Mouse (Mus musculus) brain, embryonic 18.5 days (tissue): ENCODE results near the gene Dnajc15.

ENCODE experiments used
- DNase-seq: peaks from one replicate; pipeline ENCODE4 v3.0.0-alpha.2; 2012; ENCODE audit warnings: low read depth, low spot score

Dnajc15 gene

DNA sequence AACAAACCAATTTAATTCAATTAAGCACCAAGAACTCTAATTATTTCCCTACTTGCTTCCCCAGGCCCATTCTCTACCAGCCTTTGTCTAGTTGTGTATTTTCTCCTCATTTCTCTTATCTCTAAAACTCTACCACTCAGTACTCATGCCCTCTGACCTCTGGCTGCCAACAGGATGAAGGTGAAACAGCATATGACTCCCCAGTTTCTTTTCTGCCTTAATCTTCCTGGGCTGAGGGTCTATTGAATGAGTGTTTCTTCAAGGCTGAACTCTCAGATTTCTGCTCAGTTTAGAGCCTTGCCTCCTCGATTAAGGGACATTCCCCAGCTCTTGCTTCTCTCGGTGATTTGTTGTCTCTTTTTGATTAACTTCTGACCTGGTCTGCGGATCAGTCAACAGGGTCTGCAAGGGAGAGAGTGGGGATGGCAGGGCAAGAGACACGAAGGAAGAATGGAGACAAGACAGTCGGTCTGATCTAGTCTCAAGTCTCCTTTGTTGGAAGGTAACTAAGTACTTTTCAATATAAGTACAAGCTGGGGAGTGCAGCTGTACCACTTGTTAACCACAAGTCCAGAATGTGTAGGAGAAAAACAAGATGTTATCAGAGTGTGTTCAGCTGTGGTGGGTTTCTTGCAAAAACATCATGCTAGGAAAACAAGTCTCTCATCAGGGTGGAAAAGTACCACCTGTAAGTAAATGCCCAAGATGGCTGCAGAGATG, 13.9 kb downstream of the Dnajc15 start:
- DNase-seq: no peak

DNA sequence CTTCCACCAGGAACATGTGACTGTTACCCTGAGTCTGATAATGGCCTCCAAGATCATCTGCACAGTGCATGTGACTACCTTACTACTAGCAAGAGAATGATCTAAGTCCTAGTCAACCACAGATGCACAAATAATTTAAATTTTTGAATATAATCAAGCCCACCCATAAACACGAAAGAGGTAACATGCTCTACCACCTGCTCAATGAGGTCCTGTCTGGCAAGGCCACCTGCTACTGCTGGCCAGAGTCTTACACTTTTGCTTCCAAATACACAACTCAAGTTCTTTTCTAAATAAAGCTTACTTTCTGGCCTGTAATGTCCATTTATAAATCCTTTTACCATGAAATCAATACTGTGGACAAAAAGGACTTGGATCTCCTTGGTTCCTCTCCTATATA, 15.0 kb downstream of the Dnajc15 start:
- DNase-seq: no peak

DNA sequence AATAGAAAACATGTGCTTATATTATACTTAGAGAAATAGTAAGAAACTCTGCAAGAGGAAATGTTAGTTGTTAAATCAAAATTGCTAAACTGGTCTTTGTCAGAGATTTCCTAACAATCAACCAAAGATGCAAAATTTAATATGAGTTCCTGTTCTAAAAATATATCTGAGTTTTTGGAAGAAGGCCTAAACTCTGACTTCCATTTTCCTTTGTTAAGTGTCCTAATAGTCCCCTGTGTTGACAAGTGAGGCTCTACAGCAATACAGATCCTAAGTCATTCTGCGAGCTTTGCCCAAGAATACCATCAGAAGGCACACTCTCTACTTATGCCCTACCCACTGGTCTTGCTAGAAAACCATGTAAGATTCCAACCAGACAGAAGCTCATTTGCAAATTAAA, 21.0 kb downstream of the Dnajc15 start:
- no peak for DNase-seq

DNA sequence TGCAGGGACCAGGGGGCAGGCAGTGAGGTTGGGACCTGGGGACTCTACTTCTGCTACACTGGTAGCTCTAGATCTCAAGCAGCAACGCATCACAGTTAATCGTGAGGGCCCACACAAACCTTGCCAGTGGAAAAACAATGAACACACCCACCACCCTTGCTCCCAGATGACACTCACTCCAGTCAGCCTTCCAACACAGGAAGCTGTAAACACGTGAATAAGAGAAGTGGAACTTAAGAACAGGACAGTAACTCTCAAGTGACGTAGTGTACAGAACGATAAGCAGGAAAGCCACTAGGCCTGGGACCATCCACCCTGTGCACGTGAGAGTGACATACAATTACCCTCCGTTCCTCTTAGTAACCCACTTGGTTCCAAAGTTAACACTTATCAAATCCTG, 25.1 kb downstream of the Dnajc15 start:
- no peak for DNase-seq

DNA sequence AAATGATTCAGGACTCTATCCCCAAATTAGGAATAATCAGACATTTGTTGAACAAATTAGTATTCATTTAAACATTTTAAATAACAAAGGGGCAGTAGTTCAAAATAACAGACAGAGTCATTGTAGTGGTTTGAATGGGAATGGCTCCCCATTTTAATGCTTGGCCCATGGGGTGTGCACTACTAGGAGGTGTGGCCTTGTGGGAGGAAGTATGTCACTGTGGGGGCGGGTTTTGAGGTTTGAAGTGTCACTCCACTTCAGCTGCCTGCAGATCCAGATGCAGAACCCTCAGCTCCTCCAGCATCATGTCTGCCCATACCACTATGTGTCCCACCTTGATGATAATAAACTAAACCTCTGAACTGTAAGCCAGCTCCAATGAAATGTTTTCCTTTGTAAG, 26.6 kb downstream of the Dnajc15 start:
- no peak for DNase-seq

DNA sequence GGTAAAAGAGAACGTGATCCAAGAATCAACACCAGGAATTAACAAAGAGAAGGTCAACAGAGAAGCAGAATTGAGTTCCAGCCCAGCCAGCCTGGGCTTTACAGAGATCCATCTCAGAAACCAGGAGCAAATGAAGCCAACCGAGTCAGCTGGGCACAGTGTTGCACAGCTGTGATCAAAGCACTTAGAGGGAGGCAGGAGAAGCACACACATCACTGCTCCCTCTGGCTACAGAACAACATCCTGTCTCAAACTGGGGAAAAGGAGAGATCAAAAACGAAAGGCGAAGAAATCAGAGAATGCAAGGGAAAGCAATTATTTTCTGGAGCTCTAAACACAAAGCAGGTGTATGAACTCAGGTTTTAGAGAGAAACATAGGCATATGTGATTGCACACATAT, 28.7 kb downstream of the Dnajc15 start:
- DNase-seq: no peak

DNA sequence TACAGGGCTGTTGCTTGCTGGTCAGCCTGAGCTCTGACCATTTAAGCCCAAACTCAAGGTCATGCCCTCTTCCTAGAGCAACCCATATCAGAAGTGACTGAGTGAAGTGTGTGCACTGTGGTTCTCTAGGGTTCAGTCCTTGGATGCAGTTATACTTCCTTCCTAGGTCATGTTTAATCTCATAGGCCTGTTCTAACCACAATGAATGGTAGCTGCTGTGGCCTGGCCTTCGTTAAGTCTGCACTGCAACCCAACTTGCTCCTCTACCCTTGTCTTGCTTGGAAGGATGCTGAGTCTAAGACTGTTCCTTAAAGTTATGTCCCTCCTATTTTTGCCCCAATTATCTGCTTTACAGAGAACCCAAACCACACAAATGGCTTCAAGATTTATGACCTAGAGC, 29.4 kb downstream of the Dnajc15 start:
- no peak for DNase-seq

DNA sequence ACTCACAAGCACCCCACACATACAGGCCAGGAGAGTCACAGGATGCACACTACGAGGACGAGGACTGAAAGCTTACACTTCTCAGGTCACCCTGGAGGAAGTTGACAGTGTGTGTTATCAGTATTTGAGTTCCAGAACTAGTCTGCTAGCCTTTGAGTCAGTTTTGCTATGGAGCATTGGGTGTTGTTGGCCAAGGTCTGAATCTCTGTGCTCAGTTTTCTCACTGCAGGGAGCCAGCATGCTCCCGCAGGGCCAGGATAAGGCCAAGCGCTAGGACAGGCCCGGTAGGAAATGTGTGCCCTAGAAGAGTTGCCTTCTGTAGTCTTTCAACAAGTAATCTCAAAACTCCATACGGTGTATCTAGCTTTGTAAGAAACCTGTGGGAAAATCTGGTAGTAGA, 34.4 kb downstream of the Dnajc15 start:
- DNase-seq: no peak

DNA sequence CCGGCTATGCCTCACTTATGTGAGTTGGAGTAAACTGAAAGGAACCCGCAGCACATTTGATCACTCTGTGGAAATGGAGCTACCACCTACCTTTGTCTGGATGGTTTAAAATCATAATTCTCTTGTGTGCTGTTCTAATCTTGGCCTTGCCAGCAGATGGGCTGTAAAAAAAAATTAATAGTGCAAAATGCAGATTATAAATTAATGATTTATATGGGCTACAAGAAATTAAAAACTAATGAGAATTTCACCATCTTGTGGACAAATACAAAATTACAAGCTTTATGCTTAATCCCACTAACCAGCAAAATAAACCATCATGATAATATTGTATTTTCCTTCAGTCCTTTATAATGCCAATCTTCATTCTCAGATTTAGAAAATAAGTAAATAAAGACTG, 34.8 kb downstream of the Dnajc15 start:
- peak; percentile 20 for DNase-seq

DNA sequence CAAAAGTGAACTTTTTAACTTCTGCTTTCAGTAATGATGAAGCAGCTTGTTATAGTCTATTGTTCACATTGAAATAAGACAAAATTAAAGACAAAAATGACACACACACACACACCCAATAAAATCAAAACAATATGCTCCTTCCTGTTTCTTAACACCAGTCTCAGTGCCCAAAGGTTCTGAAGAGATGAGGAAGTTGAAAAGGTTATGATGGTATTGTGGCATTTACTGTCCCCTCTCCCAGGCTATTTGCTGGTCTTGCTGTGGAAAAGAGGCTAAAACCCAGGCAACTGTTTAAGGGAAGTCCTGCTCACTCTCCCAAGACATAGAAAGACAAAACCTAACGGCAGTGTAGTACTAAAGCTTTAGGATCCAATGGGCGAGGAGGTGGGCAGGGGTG, 38.1 kb downstream of the Dnajc15 start:
- no peak for DNase-seq

DNA sequence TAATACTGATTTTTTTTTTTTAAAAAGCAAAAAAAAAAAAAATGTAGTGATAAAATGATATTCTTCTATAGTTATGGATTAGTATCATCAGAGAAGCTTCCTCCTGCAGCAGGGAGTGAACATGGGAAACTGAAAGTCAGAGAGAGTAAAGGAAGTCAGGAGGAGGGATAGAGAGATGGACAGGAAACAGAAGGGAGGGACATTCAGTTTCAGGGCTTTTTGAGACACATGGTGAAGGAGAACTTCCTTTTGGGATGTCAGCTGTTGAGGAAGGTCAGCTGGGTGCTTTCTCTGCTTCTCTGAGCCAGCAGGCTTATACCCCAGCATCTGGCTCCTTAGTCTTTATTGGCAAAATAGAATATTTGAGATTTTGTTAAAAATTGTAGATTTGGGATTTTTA, 42.6 kb downstream of the Dnajc15 start:
- DNase-seq: no peak

DNA sequence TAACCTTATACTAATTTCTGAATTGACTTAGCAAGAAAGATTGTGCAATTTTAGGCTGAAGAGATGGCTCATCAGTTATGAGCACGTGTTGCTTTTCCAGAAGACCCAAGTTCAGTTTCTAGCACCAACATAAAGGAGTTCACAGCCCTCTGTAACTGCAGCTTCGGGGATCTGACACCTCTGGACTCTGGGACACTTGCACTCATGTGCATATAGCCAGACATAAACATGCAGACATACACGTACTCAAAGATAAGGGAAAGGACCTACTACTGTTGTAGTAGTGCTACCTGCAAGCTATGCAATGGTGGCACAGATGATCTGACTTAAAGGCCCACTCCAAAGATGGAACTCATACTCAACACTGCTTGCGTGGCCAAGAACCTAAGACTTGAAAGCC, 43.0 kb downstream of the Dnajc15 start:
- DNase-seq: no peak

DNA sequence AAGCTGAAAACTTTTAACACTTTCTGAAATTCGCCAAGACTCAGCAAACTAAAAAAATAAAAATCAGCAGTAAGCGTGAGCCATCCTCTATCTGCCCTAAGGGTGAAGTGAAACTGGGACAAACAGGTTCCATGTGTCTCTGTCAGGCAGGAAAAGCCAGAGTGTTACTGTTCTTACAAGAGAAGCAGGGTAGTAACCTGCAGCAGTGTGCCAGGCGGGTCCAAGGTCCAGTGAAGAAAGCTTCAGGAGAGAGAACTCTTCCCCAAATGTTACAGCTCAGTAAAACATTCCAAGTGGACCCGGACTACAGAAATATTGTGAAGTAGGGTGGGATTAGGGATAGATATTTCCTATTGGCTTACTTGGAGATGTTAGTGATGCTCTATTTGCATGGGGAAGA, 45.3 kb downstream of the Dnajc15 start:
- no peak for DNase-seq

DNA sequence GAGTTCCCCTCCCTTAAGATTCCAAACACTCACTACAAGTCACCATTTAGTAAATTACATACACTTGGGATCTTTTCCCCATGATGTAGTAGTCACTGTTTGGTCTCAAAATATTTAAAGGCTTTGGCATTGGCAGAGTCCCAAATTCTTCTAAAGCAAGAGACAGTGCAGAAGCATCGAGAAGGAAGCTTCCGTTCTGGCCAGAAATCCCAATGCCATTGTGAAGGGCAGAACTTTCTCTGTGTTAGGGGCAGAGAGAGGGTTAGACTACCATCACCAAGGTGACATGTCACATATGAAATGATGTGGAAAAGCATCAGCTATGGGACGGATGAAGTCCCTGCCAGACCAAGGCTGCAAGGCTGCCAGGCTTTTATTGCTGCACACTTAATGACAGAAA, 49.0 kb downstream of the Dnajc15 start:
- no peak for DNase-seq

DNA sequence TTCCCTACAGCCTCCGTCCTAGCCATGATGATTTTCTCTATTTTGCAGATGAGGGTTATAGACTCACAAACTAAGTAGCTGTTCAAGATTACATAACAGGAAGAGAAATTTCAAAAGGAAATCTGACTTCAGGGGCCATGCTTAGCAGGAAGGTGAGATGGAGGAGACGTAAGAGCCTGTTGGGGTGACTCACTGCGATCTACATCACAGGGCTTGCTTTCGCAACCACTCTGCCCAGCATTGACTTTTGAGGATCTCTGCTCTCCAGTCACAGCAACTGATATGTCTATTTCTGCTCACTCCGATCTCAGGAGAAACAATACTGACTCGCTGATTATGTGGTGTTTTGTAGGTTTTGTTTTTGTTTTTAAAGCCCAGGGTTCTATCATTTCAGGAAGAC, 49.8 kb downstream of the Dnajc15 start:
- DNase-seq: no peak

DNA sequence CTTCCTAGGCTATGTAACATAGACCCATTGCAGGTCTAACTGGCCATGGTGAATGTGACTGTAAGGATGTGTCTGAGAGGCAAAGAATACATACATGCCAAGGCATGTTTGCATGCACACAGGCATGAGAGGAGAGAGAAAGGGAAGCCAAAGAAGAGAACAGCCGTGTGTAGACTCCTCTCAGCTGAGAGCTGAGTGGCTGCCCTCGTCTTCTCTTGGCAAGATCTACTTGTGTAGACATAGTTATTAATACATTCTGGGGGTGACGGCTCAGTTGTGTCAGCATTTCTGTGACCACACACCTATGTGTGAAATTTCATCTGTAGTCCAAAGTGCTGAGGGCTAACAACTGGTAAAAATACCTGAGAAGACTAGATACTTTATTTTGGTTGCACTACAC, 55.1 kb downstream of the Dnajc15 start:
- DNase-seq: no peak

DNA sequence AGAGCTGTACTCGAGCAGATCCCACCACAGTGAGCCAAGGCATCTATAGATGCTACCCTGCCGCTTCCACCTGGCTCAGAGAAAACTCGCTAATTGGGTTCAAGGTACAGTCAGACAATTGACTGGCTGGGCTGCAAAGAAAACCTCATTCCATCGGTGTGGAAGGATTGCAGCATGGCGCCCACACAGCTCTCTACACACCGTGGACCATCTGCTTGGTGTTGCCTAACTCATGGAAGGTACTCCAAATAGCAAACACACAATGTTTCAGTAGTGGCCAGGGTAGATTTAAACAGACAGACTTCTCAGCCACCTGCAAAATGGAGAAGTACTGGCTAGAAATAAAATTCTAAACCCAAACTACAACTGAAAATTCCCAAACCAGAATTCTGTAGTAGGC, 57.4 kb downstream of the Dnajc15 start:
- no peak for DNase-seq

DNA sequence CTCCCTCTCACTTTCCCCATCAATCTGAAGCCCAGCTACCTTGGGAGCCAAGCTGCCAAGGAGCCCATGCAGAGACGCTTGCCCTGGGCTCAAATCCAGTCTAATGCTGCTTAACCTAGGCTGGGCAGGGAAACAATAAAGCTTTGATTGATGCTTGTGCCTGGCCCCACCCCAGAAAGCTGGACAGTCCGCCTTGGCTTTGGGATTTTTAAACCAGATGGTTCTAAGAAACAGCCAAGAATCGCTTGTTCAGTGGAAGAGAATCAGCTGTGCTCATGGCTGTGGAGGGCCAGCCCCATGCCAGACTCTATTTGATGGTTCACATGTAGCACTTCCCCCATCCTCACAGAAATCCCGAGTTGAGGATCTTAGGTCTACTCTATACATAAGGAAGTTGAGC, 60.0 kb downstream of the Dnajc15 start:
- DNase-seq: no peak

DNA sequence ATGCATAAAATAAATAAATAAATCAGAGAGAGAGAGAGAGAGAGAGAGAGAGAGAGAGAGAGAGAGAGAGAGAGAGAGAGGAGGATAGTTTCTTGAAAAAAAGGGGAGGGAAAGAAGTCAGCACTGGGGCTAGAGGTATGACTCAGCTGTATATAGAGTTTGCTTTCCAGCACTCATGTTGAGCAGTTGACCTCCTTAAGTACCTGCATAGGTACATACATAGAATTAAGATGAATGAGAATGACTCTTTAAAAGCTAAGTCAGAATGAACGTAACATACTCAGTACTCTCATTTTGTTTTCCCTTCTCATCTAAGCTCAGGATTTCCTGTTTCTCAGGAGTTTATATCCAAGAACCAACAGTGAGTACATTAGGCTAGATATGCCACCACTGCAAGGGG, 62.0 kb downstream of the Dnajc15 start:
- DNase-seq: no peak

DNA sequence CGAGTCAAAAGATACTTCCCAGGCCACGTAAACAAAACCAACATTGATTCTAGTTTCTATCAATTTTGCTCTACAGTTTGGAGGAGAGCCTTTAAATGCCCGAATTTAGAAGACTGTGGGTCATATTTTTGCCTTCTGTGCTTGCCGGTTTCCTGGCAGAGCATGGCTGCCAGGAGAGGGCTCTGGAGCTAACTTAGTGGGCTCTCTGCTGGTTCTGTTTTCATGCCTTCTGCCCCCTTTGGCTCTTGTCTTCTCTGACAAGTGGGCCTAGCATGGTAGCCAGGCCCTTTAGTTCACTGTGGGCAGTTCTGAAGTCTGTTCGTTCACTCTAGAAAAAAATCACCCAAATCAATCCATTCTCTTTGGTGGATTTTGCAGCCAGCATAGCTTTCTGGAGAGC, 63.5 kb downstream of the Dnajc15 start:
- no peak for DNase-seq

DNA sequence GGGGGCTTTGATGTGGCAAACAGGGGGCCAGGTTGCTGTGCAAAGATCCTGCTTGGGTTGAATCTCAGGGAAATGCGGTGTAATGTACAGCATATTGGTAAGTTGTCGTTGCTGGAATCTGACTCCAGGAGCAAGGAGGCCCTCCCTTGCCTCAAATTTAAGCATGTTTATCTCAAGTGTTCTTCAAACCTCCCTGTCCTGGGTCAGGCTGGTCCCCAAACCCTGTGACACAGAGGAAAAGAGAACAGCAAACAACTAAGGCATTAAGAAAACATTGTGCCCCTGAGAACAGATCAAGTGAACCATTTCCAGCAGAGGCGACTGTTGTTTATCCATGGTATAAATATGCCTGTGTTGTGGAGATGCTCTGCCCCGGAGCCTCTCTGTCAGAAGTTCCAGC, 67.1 kb downstream of the Dnajc15 start:
- DNase-seq: no peak

DNA sequence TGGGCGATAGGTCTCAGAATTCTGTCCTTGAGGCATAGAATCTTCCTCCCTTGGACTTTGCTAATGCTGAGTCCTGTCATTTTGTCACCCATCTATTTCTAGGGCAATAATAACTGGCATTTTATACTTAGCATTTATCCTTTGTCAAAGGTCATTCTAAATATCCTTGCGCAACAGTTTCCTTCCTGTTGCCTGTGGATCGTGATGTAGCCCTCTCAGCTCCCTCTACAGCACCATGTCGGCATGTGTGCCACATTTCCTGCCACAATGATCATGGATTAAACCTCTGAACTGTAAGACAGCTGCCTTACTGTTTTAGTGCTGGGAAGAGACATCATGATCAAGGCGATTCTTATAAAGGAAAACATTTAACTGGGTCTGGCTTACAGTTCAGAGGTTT, 68.6 kb downstream of the Dnajc15 start:
- DNase-seq: no peak

DNA sequence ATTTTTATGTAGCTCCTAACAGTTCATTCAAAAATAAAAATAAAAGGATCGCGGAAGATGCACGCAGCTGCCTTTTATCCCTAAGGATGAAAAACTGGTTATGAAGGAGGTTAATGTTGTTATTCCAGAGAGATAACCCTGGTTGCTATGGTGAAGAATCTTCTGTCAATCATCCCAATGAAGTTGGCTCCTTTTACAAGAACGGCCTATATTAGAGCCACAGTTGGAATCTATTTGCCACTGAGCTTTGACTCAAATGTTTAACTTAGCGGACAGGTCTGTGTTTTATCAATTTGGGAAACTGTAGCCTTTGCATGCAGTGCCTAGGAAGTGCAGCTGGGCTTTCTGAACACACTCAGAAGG, 72.7 kb downstream of the Dnajc15 start:
- no peak for DNase-seq

DNA sequence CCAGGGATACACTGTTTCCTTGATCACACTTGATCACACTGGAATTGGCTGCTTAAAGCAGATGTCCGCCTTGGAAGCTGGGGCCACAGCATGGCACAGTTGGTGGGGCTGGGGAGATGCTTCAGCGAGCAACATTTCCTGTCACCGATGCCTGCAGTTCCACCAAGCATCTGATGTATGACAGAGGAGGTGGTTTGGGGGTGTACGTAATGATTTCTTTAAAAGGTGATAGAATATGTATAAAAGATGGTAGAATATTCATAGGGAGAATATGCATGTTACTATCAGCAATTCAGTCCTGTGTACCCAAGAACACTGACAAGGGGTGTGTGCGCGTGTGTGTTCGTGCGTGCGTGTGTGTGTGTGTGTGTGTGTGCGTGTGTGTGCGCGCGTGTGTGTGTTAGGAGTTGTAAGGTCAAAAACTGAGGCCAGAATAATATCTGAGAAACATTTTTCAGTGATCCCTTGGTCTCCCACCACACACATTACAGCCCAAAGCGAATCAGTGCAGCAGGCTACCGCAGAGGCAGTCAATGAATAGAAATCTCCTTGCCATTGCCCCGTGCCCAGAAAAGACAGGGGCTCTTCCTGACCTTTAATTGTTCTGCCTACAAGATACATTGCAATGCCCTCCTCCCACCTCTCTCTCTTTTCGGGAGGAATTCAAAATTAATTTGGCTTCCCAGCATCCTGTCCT, 73.2 kb downstream of the Dnajc15 start:
- no peak for DNase-seq
